Mouse (Mus musculus) adrenal gland (tissue): ENCODE measurements around the gene Sohlh1.

Source experiments
- intact Hi-C: fragments of 180-260 bp; cut with DNase I; formaldehyde crosslinking; loops from one replicate; pipeline ENCODE4 v1.15.1; 2025
- long read RNA-seq, 2 experiments: library from polyadenylated mRNA; unstranded; transcript quantifications; one replicate each; pipeline ENCODE4 v2.0.0; 2020; ENCODE audit warnings: borderline replicate concordance in 1 of 2; ENCODE audit not compliant: insufficient replicate concordance in 1 of 2

The Sohlh1 gene
- long read RNA-seq, experiment 1 = 0 reads
- long read RNA-seq, experiment 2 = 0 reads

- intact Hi-C loops = no loop called here
These were observed at the start of gene Sohlh1 for GRCm38 (mm10) chr2:25847226-25847625. Gene Sohlh1, minus strand, starts transcription at chr2:25847248.

GRCm38 (mm10) chr2:25892440-25892839 lies 45.4 kb upstream of the Sohlh1 start:
- intact Hi-C loops = no loop called here

- intact Hi-C loops = loop anchor here (5.0 kb wide), 1 partner anchor 51 kb away; no protein-coding TSS in a partner anchor
These were observed 41.1 kb upstream of the Sohlh1 start for GRCm38 (mm10) chr2:25888144-25888543.

- intact Hi-C loops = loop anchor here (5.0 kb wide), 1 partner anchor 50 kb away; no protein-coding TSS in a partner anchor
These were observed 40.2 kb upstream of the Sohlh1 start for GRCm38 (mm10) chr2:25887226-25887625.

- intact Hi-C loops = loop anchor here (5.0 kb wide), 1 partner anchor 47 kb away; no protein-coding TSS in a partner anchor
These were observed 37.7 kb upstream of the Sohlh1 start for GRCm38 (mm10) chr2:25884756-25885155.

GRCm38 (mm10) chr2:25882276-25882675 lies 35.2 kb upstream of the Sohlh1 start:
- intact Hi-C loops = no loop called here

GRCm38 (mm10) chr2:25879061-25879460 lies 32.0 kb upstream of the Sohlh1 start:
- intact Hi-C loops = no loop called here

- intact Hi-C loops = no loop called here
These were observed 31.5 kb upstream of the Sohlh1 start for GRCm38 (mm10) chr2:25878516-25878915.

GRCm38 (mm10) chr2:25877736-25878268 lies 30.8 kb upstream of the Sohlh1 start:
- intact Hi-C loops = no loop called here

GRCm38 (mm10) chr2:25877250-25877735 lies 30.2 kb upstream of the Sohlh1 start:
- intact Hi-C loops = no loop called here

GRCm38 (mm10) chr2:25866656-25867055 lies 19.6 kb upstream of the Sohlh1 start:
- intact Hi-C loops = no loop called here

GRCm38 (mm10) chr2:25865412-25865811 lies 18.4 kb upstream of the Sohlh1 start:
- intact Hi-C loops = no loop called here

- intact Hi-C loops = no loop called here
These were observed 17.2 kb upstream of the Sohlh1 start for GRCm38 (mm10) chr2:25864230-25864629.

GRCm38 (mm10) chr2:25863337-25864131 lies 16.5 kb upstream of the Sohlh1 start, which contains the start of gene Kcnt1:
Gene Kcnt1, plus strand, starts transcription at chr2:25863734.
- intact Hi-C loops = no loop called here

- intact Hi-C loops = no loop called here
These were observed 15.7 kb upstream of the Sohlh1 start for GRCm38 (mm10) chr2:25862696-25863270.

- intact Hi-C loops = no loop called here
These were observed 15.0 kb upstream of the Sohlh1 start for GRCm38 (mm10) chr2:25862038-25862437.

GRCm38 (mm10) chr2:25859891-25860290 lies 12.8 kb upstream of the Sohlh1 start:
- intact Hi-C loops = no loop called here

GRCm38 (mm10) chr2:25853998-25854397 lies 7.0 kb upstream of the Sohlh1 start:
- intact Hi-C loops = loop anchor here (5.0 kb wide), 1 partner anchor 78 kb away; no protein-coding TSS in a partner anchor

GRCm38 (mm10) chr2:25852626-25853025 lies 5.6 kb upstream of the Sohlh1 start:
- intact Hi-C loops = loop anchor here (5.0 kb wide), 1 partner anchor 80 kb away; no protein-coding TSS in a partner anchor

GRCm38 (mm10) chr2:25850330-25850729 lies 3.3 kb upstream of the Sohlh1 start:
- intact Hi-C loops = loop anchor here (5.0 kb wide), 1 partner anchor 82 kb away; no protein-coding TSS in a partner anchor

GRCm38 (mm10) chr2:25846516-25846915 lies 532 bp downstream of the Sohlh1 start:
- intact Hi-C loops = no loop called here

GRCm38 (mm10) chr2:25844097-25844496 lies 3.0 kb downstream of the Sohlh1 start:
- intact Hi-C loops = no loop called here
